Mouse (Mus musculus): ENCODE data around the gene Ralgps2.

Gene Ralgps2

DNA sequence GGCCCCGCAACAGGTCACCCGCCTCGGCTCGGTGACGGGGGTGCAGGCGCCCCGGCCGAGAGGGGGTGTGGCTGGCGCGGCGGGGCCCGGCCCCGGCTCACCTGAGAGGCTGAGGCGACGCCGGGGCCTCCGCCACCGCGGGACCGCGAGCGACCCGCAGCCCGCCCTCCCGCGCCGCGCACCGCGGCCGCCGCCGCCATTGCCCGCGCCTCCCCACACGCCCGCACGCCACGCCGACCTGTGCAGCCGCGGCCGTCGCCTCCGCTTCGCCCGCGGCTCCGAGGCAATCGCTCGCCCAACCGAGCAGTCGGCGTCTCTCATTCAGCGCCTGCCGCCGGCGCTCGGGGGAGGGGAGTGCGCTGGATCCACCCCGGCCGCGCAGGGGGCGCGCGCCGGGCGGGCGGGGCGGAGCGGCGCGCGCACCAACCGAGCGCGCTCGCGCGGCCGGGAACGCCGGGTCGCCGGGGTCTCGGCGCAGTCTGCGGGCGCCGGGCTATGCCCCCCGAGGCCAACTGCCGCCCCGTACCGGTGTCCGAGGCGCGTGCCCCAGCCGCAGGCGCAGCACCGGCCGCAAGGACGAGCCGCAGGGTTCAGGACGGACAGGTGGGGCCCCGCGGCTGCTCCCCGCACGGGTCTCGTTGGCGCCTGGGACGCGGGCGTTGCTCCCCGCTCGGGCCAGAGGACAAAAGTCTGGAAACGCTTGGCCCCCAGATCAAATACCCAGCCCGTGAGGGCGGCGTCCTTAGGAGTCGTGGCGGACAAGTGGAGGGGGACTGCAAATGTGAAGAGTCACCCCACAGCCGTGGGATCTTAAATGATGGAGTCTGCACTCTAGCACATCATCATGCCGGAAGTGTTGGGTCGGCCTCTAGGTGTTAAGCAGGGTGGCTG lies at the start of gene Ralgps2:
Gene Ralgps2, minus strand, starts transcription at position 376 of the 891 bp plus-strand sequence.
- peak; percentile 39 for DNase-seq (ENCODE audit: low spot score)

DNA sequence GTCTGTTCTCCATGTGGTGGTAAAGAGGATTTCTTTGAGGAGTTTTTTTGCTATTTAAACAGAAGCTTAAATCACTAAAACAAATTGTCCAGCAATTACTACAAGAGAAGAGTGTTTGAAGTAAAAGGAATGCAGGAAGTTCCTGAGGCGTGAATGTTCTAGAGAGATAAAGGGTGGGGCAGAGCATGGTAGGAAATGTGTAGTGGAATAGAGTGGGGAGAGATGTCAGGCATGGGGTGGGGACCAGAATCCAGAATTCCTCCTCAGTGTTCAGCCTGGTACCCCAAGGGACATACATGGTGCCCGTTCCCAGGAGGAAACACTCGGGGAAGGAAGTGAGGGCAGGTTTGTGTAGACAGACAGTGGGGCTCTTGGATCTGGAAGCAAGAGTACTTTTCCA lies 48.1 kb upstream of the Ralgps2 start:
- no peak for DNase-seq (ENCODE audit: low spot score)

GRCm38 (mm10) chr1:156986641-156987345 lies 47.4 kb upstream of the Ralgps2 start:
- no peak for DNase-seq (ENCODE audit: low spot score)

- no peak for DNase-seq (ENCODE audit: low spot score)
Observed at GRCm38 (mm10) chr1:156985657-156986640, 46.5 kb upstream of the Ralgps2 start.

- DNase-seq (ENCODE audit: low spot score), result no peak
Observed at GRCm38 (mm10) chr1:156983009-156983870, 43.8 kb upstream of the Ralgps2 start.

- no peak for DNase-seq (ENCODE audit: low spot score)
Observed at GRCm38 (mm10) chr1:156981975-156982374, 42.5 kb upstream of the Ralgps2 start.

DNA sequence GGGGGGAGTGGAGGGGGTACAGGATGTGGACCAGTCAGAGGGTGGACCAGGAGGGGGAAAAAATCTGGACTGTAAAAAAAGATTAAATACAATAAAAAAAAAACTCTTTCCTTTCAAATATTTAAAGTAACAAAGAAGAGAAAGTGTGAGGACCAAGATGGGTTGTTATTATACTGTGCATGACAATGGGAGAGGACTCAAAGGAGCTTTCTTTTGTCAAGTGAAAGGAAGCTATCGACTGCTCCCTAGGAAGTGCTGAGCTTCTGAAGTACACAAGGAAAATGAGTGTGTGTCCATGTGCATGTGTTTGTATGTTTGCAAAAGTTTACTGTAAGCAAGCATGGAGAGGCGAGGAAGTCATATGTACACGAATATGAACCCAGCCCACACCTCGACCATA lies 40.3 kb upstream of the Ralgps2 start:
- no peak for DNase-seq (ENCODE audit: low spot score)

- no peak for DNase-seq (ENCODE audit: low spot score)
Observed at GRCm38 (mm10) chr1:156978656-156979055, 39.2 kb upstream of the Ralgps2 start.

GRCm38 (mm10) chr1:156973857-156974256 lies 34.4 kb upstream of the Ralgps2 start:
- DNase-seq (ENCODE audit: low spot score), result no peak

DNA sequence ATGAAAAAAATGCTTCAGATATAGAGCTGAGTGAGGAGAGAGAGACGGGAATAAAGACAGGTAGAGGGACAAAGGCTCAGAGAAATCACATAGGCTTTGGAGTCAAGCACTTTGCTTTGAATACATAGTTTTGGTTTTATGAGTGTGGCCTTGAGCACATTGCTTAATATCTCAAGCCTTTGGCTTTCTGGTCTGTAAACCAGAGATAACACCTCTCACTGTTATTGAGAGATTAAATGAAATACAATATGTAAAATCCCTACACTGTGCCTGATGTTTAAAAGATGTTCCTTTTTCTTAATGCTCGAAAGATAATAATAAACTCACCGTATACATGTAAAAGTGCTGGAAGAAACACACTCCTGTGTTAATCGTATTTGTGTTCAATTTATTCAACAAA lies 33.0 kb upstream of the Ralgps2 start:
- DNase-seq (ENCODE audit: low spot score), result no peak

GRCm38 (mm10) chr1:156971206-156971811 lies 31.9 kb upstream of the Ralgps2 start:
- DNase-seq (ENCODE audit: low spot score), result no peak

DNA sequence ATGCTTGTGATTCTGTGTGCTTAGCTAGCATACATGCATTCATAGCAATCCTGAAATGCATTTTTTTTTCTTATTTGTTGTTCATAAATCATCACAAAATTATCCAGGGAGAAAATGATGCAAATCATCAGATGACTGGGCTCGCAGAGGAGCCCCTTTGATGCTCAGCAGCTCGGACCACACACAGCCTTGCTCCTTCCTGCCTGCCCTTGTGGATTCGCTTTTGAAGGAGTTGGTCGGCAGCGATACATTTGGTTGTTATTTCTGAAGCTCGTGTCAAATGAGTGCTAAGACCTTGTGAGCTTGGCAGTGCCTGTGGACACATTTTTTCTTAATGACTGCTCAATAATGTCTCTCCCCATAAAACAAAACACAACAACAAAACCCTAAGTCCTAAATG lies 31.2 kb upstream of the Ralgps2 start:
- no peak for DNase-seq (ENCODE audit: low spot score)

- no peak for DNase-seq (ENCODE audit: low spot score)
Observed at GRCm38 (mm10) chr1:156968107-156968506, 28.7 kb upstream of the Ralgps2 start.

DNA sequence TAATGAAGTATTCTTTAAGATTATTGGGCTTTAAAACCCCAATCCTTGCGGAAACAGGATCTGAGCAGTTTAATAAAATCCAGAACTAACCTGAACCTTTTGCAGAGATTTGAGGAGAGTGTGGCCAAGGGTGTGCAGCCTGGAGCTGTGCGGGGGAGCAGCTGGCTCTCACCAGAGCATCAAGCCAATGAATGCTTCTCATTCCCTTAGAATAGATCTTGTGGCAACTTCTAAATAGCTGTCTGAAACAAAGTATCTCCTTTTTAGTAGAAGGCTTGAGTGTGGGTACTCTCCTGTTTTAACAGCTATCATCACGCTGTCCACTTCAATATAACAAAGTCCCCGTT lies 25.1 kb upstream of the Ralgps2 start:
- no peak for DNase-seq (ENCODE audit: low spot score)

- DNase-seq (ENCODE audit: low spot score), result no peak
Observed at GRCm38 (mm10) chr1:156963871-156964585, 24.6 kb upstream of the Ralgps2 start.

GRCm38 (mm10) chr1:156961481-156962265 lies 22.2 kb upstream of the Ralgps2 start:
- no peak for DNase-seq (ENCODE audit: low spot score)

DNA sequence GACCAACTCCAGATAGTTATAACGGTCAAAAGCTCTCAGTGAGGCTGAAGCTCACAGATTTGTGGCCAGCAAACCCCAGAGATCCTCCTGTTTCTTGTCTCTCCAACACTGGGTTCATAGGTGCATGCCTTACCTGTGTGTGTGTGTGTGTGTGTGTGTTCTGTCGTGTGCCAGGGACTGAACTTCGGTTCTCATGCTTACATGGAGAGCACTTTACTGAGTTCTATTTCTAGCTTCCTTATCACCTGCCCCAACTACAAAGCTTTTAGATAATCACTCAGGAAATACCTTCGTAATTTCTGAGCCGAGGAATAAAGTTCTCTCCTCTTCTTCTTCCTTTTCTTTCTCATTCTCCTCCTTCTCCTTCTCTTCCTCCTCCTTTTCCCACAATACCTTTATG lies 19.6 kb upstream of the Ralgps2 start:
- DNase-seq (ENCODE audit: low spot score), result no peak

GRCm38 (mm10) chr1:156957360-156957759 lies 17.9 kb upstream of the Ralgps2 start:
- no peak for DNase-seq (ENCODE audit: low spot score)
